Mouse (Mus musculus) CH12.LX (cell line): ENCODE results near the gene 3110001I22Rik.

Experiments used
- CTCF ChIP-seq, 2 experiments: IDR thresholded peaks in 1 of 2; conservative IDR thresholded peaks in 1 of 2; 2 replicates each; pipeline ENCODE4 v1.5.1; 2011 to 2012; ENCODE audit warnings: low read depth in 2 of 2, low read length in 2 of 2, improper control_type of control experiment in 1 of 2, inconsistent platforms in 1 of 2, mild to moderate bottlenecking in 1 of 2, moderate library complexity in 1 of 2
- EP300 ChIP-seq: IDR thresholded peaks from 2 replicates; pipeline ENCODE4 v1.6.1; 2011; ENCODE audit warnings: low read length, improper control_type of control experiment
- ETS1 ChIP-seq: conservative IDR thresholded peaks from 2 replicates; pipeline ENCODE4 v1.6.1; 2012; ENCODE audit warnings: low read depth, mild to moderate bottlenecking, inconsistent platforms, low read length, improper control_type of control experiment, moderate library complexity
- KAT2A ChIP-seq: IDR thresholded peaks from 2 replicates; pipeline ENCODE4 v1.6.1; 2012; ENCODE audit warnings: low read length, improper control_type of control experiment, inconsistent platforms; ENCODE audit not compliant: insufficient replicate concordance
- MAFK ChIP-seq: IDR thresholded peaks from 2 replicates; pipeline ENCODE4 v1.6.1; 2011; ENCODE audit warnings: low read length, improper control_type of control experiment; ENCODE audit not compliant: insufficient replicate concordance
- MEF2A ChIP-seq: IDR thresholded peaks from 2 replicates; pipeline ENCODE4 v1.6.1; 2014; ENCODE audit warnings: low read depth, mild to moderate bottlenecking, inconsistent platforms, low read length, improper control_type of control experiment, borderline replicate concordance
- RAD21 ChIP-seq: IDR thresholded peaks from 2 replicates; pipeline ENCODE4 v1.6.1; 2011; ENCODE audit warnings: low read depth, mild to moderate bottlenecking, low read length, improper control_type of control experiment, moderate library complexity
- USF2 ChIP-seq: conservative IDR thresholded peaks from 2 replicates; pipeline ENCODE4 v1.6.1; 2011; ENCODE audit warnings: low read depth, low read length, improper control_type of control experiment

DNA sequence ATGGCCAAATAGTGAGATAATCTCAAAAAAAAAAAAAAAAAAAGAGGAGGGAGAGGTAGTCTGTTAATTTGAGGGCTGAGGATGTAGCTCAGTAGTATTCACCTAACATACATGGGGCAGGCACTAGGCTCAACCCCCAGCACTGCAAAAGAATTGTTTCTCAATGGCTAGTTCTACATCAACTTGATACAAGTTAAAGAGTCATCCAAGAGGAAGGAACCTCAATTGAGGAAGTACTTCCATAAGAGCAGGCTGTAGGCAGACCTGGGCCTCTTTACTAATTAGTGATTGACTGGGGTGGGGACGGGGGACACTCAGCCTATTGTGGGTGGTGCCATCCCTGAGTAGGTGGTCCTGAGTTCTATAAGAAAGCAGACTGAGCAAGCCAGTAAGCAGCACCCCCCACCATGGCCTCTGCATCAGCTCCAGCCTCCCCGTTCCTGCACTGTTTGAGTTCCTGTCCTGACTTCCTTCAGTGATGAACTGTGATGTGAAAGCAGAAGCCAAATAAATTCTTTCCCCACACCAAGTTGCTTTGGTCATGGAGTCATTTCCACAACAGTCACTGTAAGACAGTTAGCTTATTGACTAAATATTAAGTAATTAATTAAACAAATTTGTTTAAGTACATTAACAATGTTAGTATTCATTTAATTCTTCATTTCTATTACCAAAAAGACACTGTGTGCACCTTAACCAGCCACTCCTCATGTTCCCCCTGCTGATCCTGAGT is 45.3 kb downstream of the 3110001I22Rik start:
- TF ChIP-seq USF2 (no peak), MEF2A (no peak), MAFK (no peak), EP300 (no peak), CTCF (conservative IDR thresholded peaks at IDR 0.05 in 1 of 2, IDR thresholded peaks at IDR 0.05 in 1 of 2; ENCODE audit: low read depth in 2 of 2, low read length in 2 of 2) (no peak), ETS1 (no peak), RAD21 (no peak), KAT2A (no peak)
